Mouse (Mus musculus) heart, embryonic 11.5 days (tissue): ENCODE data around the gene Ccnq. TPM values are rescaled to one million over a fixed set of nuclear protein-coding genes. Genes with fewer than 3 reads are reported as not detected.

Source experiments
- ATAC-seq: fragments of 200-750 bp; cut with Nextera tagmentation; replicated peaks from 2 replicates; pipeline ENCODE4 v1.8.0; 2017; ENCODE audit warnings: moderate library complexity; ENCODE audit not compliant: insufficient number of reproducible peaks, low FRiP score, low TSS enrichment
- H3K27ac ChIP-seq: fragments of 300-500 bp; sonication (generic); 2 replicates; pipeline ENCODE4 v1.5.1; 2014; ENCODE audit warnings: mild to moderate bottlenecking, low read depth, low read length
- H3K27me3 ChIP-seq: fragments of 300-500 bp; sonication (generic); 2 replicates; pipeline ENCODE4 v1.6.1; 2014; ENCODE audit warnings: mild to moderate bottlenecking, low read length, mixed read lengths; ENCODE audit not compliant: control insufficient read depth, insufficient read depth
- H3K36me3 ChIP-seq: fragments of 300-500 bp; sonication (generic); 2 replicates; pipeline ENCODE4 v1.6.1; 2014; ENCODE audit warnings: mild to moderate bottlenecking, low read length, moderate library complexity, mixed read lengths; ENCODE audit not compliant: control insufficient read depth, insufficient read depth
- H3K4me1 ChIP-seq: fragments of 300-500 bp; sonication (generic); 2 replicates; pipeline ENCODE4 v1.6.1; 2014; ENCODE audit warnings: low read length; ENCODE audit not compliant: control insufficient read depth, insufficient read depth
- H3K4me2 ChIP-seq: fragments of 300-500 bp; sonication (generic); 2 replicates; pipeline ENCODE4 v1.6.1; 2014; ENCODE audit warnings: mild to moderate bottlenecking, moderate library complexity
- H3K4me3 ChIP-seq: fragments of 300-500 bp; sonication (generic); 2 replicates; pipeline ENCODE4 v1.5.1; 2014; ENCODE audit warnings: low read depth, low read length
- H3K9ac ChIP-seq: fragments of 300-500 bp; sonication (generic); 2 replicates; pipeline ENCODE4 v1.6.1; 2014; ENCODE audit warnings: mild to moderate bottlenecking, low read depth, low read length, moderate library complexity
- H3K9me3 ChIP-seq: fragments of 300-500 bp; sonication (generic); replicated peaks from 2 replicates; pipeline ENCODE4 v1.6.1; 2016; ENCODE audit warnings: low read length; ENCODE audit not compliant: control insufficient read depth
- WGBS: fragments of 180-500 bp; shearing (Covaris S2); extraction: QIAGEN DNeasy Blood & Tissue Kit; methylation state at CpG from one replicate; pipeline ENCODE4 v1.1.7; 2014; ENCODE audit not compliant: insufficient replicate concordance; 5-methylcytosine and 5-hydroxymethylcytosine counted together
- polyA plus RNA-seq: library from polyadenylated mRNA; unstranded; fragments of >200 nt; fragmentation: Nextera tagmentation; extraction: Ambion mirVana; gene quantifications from 2 replicates; pipeline ENCODE4 v1.2.1, GENCODE M21; 2014

The Ccnq gene
- polyA plus RNA-seq, 1 experiment from 2014 or later, result 34.0 TPM

- Histone ChIP-seq H3K4me2 (peak overlapping the region; percentile 74), H3K9me3 (no peaks in the 10 kb centered on the region), H3K36me3 (peaks cover 3% of the 10 kb centered on the region; the same call in 1 of the 2 replicates), H3K4me1 (peaks cover 5% of the 10 kb centered on the region; the same call in 1 of the 2 replicates), H3K27me3 (no peaks in the 10 kb centered on the region), H3K4me3 (peak overlapping the region; percentile 75), H3K9ac (peak overlapping the region; percentile 87; the same call in 1 of the 2 replicates), H3K27ac (peak overlapping the region; percentile 66; the same call in 1 of the 2 replicates)
- no peak for ATAC-seq
- WGBS, result 2% methylated on average over 2 of the region's 2 CpGs
Measured at GRCm38 (mm10) chr11:78751843-78752203, 294 bp upstream of the Ccnq start.

- H3K4me1 ChIP-seq, result peaks cover 8% of the 10 kb centered on the region
- H3K4me2 ChIP-seq, result no peak overlapping the region
- no peaks in the 10 kb centered on the region for H3K27me3 ChIP-seq
- peaks cover 3% of the 10 kb centered on the region; the same call in 1 of the 2 replicates for H3K36me3 ChIP-seq
- WGBS, result 82% methylated on average over 7 of the region's 7 CpGs
- H3K4me3 ChIP-seq, result no peak overlapping the region
- no peak overlapping the region for H3K27ac ChIP-seq
- ATAC-seq, result no peak
- no peaks in the 10 kb centered on the region for H3K9me3 ChIP-seq
- H3K9ac ChIP-seq, result no peak overlapping the region
Measured at GRCm38 (mm10) chr11:78746264-78746663, 5.3 kb downstream of the Ccnq start.

DNA sequence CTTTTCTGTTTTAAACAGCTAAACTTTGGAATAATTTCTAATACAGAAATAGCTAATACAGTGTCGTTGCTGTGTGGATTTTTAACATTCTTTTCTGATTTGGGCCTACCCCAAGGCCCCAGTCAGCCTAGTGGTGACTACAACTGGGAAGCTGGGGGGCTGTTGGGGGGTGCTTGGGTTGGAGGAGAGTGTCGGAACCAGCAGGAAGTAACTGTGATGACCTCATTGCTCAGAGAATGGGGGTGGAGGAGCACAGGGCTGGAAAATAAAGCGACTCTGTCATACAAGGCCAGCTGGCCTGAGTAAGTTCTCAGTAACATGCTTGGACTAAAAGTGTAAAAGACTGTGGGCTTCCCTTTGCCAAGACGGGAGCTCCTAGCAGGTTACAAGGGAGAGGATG is 6.1 kb downstream of the Ccnq start:
- peaks cover 3% of the 10 kb centered on the region; the same call in 1 of the 2 replicates for H3K36me3 ChIP-seq
- H3K27ac ChIP-seq, result 0 out of 2 replicates have a peak overlapping the region, but pooled peaks have one; percentile 46
- H3K9me3 ChIP-seq, result no peaks in the 10 kb centered on the region
- no peaks in the 10 kb centered on the region for H3K27me3 ChIP-seq
- no peak overlapping the region for H3K9ac ChIP-seq
- no peak overlapping the region for H3K4me3 ChIP-seq
- WGBS, result 51% methylated on average over 4 of the region's 4 CpGs
- ATAC-seq, result no peak
- no peak overlapping the region for H3K4me2 ChIP-seq
- peaks cover 3% of the 10 kb centered on the region; the same call in 1 of the 2 replicates for H3K4me1 ChIP-seq

DNA sequence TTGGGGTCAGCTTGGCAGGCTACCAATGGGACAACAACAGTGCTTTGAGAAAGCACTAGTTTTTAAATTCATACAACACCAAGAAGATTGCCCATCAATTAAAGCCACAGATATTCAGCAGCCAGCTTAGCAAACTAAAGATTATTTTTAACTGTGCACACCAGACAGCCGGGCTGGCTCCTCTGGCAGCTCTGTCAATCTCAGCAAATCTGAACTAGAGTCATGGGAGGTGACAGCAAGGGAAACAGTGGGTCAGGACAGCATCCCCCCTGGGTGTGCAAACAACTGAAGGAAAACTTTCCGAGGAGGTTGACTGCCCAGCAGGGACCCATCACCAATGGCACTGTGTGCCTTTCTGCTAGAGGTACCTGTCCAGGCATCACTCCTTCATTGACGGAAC is 9.1 kb downstream of the Ccnq start:
- Histone ChIP-seq H3K27me3 (no peaks in the 10 kb centered on the region), H3K4me1 (peaks cover 3% of the 10 kb centered on the region; the same call in 1 of the 2 replicates)
- 65% methylated on average over 3 of the region's 3 CpGs for WGBS

GRCm38 (mm10) chr11:78741958-78742357 is 9.6 kb downstream of the Ccnq start:
- H3K4me2 ChIP-seq, result no peak overlapping the region
- H3K27me3 ChIP-seq, result no peaks in the 10 kb centered on the region
- peaks cover 3% of the 10 kb centered on the region; the same call in 1 of the 2 replicates for H3K4me1 ChIP-seq
- no peak overlapping the region for H3K4me3 ChIP-seq
- no peaks in the 10 kb centered on the region for H3K36me3 ChIP-seq
- no peak for ATAC-seq
- no peaks in the 10 kb centered on the region for H3K9me3 ChIP-seq
- H3K9ac ChIP-seq, result no peak overlapping the region
- H3K27ac ChIP-seq, result no peak overlapping the region
- 65% methylated on average over 7 of the region's 7 CpGs for WGBS

More for the DNA sequence above, 9.1 kb downstream of the Ccnq start:
- no peak overlapping the region for H3K4me3 ChIP-seq
- ATAC-seq, result no peak
- no peak overlapping the region for H3K4me2 ChIP-seq
- H3K9ac ChIP-seq, result no peak overlapping the region
- no peak overlapping the region for H3K27ac ChIP-seq
- H3K9me3 ChIP-seq, result no peaks in the 10 kb centered on the region
- no peaks in the 10 kb centered on the region for H3K36me3 ChIP-seq

- H3K9me3 ChIP-seq, result no peaks in the 10 kb centered on the region
- no peak overlapping the region for H3K4me3 ChIP-seq
- H3K36me3 ChIP-seq, result no peaks in the 10 kb centered on the region
- H3K4me1 ChIP-seq, result no peaks in the 10 kb centered on the region
- no peak overlapping the region for H3K27ac ChIP-seq
- no peak overlapping the region for H3K9ac ChIP-seq
- no peaks in the 10 kb centered on the region for H3K27me3 ChIP-seq
- ATAC-seq, result no peak
- H3K4me2 ChIP-seq, result no peak overlapping the region
Measured at GRCm38 (mm10) chr11:78739361-78739760, 12.2 kb downstream of the Ccnq start.

GRCm38 (mm10) chr11:78736877-78737408 is 14.6 kb downstream of the Ccnq start:
- Histone ChIP-seq H3K4me1 (no peaks in the 10 kb centered on the region), H3K9me3 (no peaks in the 10 kb centered on the region), H3K36me3 (no peaks in the 10 kb centered on the region), H3K4me3 (no peak overlapping the region), H3K27ac (no peak overlapping the region), H3K27me3 (no peaks in the 10 kb centered on the region), H3K4me2 (no peak overlapping the region), H3K9ac (no peak overlapping the region)
- no peak for ATAC-seq
- 62% methylated on average over 3 of the region's 3 CpGs for WGBS

DNA sequence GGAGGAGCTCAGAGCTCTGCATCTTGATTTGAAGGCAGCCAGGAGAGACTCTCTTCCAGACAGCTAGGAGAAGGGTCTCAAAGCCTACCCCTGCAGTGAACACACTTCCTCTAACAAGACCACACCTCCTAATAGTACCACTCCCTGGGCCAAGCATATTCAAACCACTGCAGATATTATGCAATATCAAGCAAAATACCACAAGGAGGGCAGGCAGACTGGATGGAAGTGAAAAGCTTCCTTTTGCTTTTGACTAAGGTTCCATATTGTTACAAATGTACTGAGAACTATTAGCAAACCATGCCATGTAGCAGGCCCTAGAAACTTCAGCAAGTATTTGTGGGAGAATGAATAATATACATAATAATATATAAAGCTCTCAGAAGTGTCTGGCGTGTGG is 16.4 kb downstream of the Ccnq start:
- H3K4me3 ChIP-seq, result no peak overlapping the region
- H3K27ac ChIP-seq, result no peak overlapping the region
- no peak overlapping the region for H3K4me2 ChIP-seq
- 80% methylated on average over 1 of the region's 1 CpGs for WGBS
- H3K9me3 ChIP-seq, result no peaks in the 10 kb centered on the region
- no peaks in the 10 kb centered on the region for H3K27me3 ChIP-seq
- H3K4me1 ChIP-seq, result no peaks in the 10 kb centered on the region
- no peak for ATAC-seq
- no peak overlapping the region for H3K9ac ChIP-seq
- no peaks in the 10 kb centered on the region for H3K36me3 ChIP-seq

DNA sequence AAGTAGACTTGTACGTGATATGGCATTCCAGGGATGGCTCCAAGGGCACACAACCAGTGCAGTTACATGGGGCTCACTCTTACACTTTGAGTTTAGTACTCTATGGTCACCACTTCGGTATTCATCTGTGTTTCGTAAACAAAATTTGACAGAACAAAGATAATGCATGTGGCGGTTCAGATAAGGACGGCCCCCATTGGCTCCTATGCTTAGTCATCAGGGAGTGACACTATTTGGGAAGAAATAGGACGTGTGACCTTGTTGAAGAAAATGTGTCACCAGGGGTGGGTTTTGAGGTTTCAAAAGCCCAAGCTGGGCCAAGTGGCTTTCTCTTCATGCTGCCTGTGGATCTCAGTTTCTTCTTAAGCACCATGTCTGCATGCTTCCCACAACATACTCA is 18.9 kb downstream of the Ccnq start:
- H3K27me3 ChIP-seq, result no peaks in the 10 kb centered on the region
- 69% methylated on average over 6 of the region's 6 CpGs for WGBS

More for the DNA sequence above, 18.9 kb downstream of the Ccnq start:
- Histone ChIP-seq H3K4me1 (no peaks in the 10 kb centered on the region), H3K27ac (no peak overlapping the region), H3K4me3 (no peak overlapping the region), H3K9ac (no peak overlapping the region), H3K4me2 (no peak overlapping the region), H3K9me3 (no peaks in the 10 kb centered on the region), H3K36me3 (no peaks in the 10 kb centered on the region)
- no peak for ATAC-seq
